Mouse (Mus musculus) ES-E14 (cell line): ENCODE data around the gene Plekhh2. TPM values are rescaled to one million over a fixed set of nuclear protein-coding genes. Genes with fewer than 3 reads are reported as not detected.

Source experiments
- DNase-seq: peaks from one replicate; pipeline ENCODE4 v3.0.0-alpha.2; 2013; ENCODE audit warnings: low read depth, low spot score
- H3K27ac ChIP-seq: 2 replicates; pipeline ENCODE4 v1.5.1; 2012; ENCODE audit warnings: low read depth, mild to moderate bottlenecking, low read length, moderate library complexity, mixed read lengths; ENCODE audit not compliant: poor library complexity, insufficient read depth, severe bottlenecking
- H3K36me3 ChIP-seq: 2 replicates; pipeline ENCODE4 v1.6.1; 2012; ENCODE audit warnings: mild to moderate bottlenecking, low read length, moderate library complexity, mixed read lengths; ENCODE audit not compliant: control insufficient read depth, poor library complexity, insufficient read depth, severe bottlenecking
- H3K4me1 ChIP-seq, 2 experiments: fragments of 150-350 bp in 1 of 2; sonication (generic) in 1 of 2; 2 replicates each; pipeline ENCODE4 v1.6.1; 2012; ENCODE audit warnings: low read length in 2 of 2, mild to moderate bottlenecking in 1 of 2, mixed read lengths in 1 of 2; ENCODE audit not compliant: control insufficient read depth in 2 of 2, insufficient read depth in 2 of 2, poor library complexity in 1 of 2
- H3K4me3 ChIP-seq, 2 experiments: fragments of 150-350 bp in 1 of 2; sonication (generic) in 1 of 2; 2 replicates each; pipeline ENCODE4 v1.5.1; 2012; ENCODE audit warnings: low read length in 2 of 2, low read depth in 1 of 2, mild to moderate bottlenecking in 1 of 2, mixed read lengths in 1 of 2; ENCODE audit not compliant: insufficient read depth in 1 of 2, poor library complexity in 1 of 2, severe bottlenecking in 1 of 2
- H3K9ac ChIP-seq: 2 replicates; pipeline ENCODE4 v1.6.1; 2012; ENCODE audit warnings: low read depth, mild to moderate bottlenecking, low read length, mixed read lengths; ENCODE audit not compliant: poor library complexity, insufficient read depth, severe bottlenecking
- H3K9me3 ChIP-seq: fragments of 150-350 bp; sonication (generic); 2 replicates; pipeline ENCODE4 v1.6.1; 2012; ENCODE audit warnings: low read depth, mild to moderate bottlenecking, low read length; ENCODE audit not compliant: control insufficient read depth, insufficient read depth
- CHD2 ChIP-seq: IDR thresholded peaks from 2 replicates; pipeline ENCODE4 v1.6.1; 2014; ENCODE audit warnings: mild to moderate bottlenecking, low read depth, low read length, inconsistent platforms
- HCFC1 ChIP-seq: IDR thresholded peaks from 2 replicates; pipeline ENCODE4 v1.6.1; 2012; ENCODE audit warnings: low read length, inconsistent platforms, borderline replicate concordance; ENCODE audit not compliant: insufficient read depth
- MAFK ChIP-seq: IDR thresholded peaks from 2 replicates; pipeline ENCODE4 v1.6.1; 2014; ENCODE audit warnings: mild to moderate bottlenecking, low read depth, low read length, inconsistent platforms; ENCODE audit not compliant: insufficient read depth
- ZC3H11A ChIP-seq: IDR thresholded peaks from 2 replicates; pipeline ENCODE4 v1.6.1; 2012; ENCODE audit warnings: low read depth, mild to moderate bottlenecking, inconsistent platforms, low read length, borderline replicate concordance
- ZNF384 ChIP-seq: IDR thresholded peaks from 2 replicates; pipeline ENCODE4 v1.6.1; 2012; ENCODE audit warnings: low read depth, low read length, inconsistent platforms
- in situ Hi-C, 2 experiments: fragments of 600-800 bp; cut with MboI; formaldehyde crosslinking; loops; one replicate each; pipeline ENCODE4 v1.15.1; 2025; ENCODE audit warnings: low sequenced_read_pairs in 2 of 2, inconsistent platforms in 1 of 2; ENCODE audit not compliant: unreplicated experiment in 2 of 2
- total RNA-seq: library from RNA; depleted of rRNA; stranded (reverse); fragments of 300-350 nt; gene quantifications from 2 replicates; pipeline ENCODE4 v1.2.3, GENCODE M21; 2012

Plekhh2 gene
- total RNA-seq, 1 experiment: 4.0 TPM

DNA sequence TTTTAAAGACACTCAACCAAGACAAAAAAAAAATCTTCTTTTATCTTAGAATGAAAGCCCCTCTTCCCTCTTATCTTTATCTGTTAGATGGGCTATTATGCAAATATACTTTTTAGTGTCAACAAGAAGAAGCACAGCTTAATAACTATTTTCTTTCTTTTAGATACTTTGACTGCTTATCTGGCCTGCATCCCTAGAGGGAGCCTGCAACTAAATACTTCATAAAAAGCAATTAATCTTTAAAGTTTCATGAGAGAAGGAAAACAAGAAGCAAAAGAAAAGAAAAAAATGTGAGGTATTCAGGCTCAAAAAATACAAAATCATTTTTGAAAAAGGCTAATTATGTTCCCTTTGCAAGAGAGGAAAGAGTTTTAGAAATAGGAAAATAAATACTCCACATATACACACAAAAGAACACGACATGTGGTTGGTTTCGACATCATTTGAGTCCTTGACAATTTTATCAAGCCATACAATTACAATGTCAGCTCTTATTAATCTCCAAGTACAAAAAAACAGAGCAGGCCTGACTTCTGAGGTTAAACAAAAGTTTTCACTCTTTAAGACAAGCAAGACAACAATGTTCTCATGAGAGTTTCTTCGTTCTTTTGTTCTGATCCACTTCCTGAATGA lies 13.6 kb upstream of the Plekhh2 start:
- H3K4me1 ChIP-seq: peaks cover 5 to 7% of the 10 kb centered on the region in 2 experiments; a peak in 2 of 4 replicates
- TF ChIP-seq ZC3H11A (no peak), ZNF384 (no peak), HCFC1 (no peak), CHD2 (no peak), MAFK (no peak)
- DNase-seq: no peak
- H3K36me3 ChIP-seq: no peaks in the 10 kb centered on the region
- no peaks in the 10 kb centered on the region for H3K9me3 ChIP-seq
- no peak overlapping the region for H3K27ac ChIP-seq
- H3K9ac ChIP-seq: no peak overlapping the region
- no peak overlapping the region for H3K4me3 ChIP-seq
- in situ Hi-C loops: no loop called here

DNA sequence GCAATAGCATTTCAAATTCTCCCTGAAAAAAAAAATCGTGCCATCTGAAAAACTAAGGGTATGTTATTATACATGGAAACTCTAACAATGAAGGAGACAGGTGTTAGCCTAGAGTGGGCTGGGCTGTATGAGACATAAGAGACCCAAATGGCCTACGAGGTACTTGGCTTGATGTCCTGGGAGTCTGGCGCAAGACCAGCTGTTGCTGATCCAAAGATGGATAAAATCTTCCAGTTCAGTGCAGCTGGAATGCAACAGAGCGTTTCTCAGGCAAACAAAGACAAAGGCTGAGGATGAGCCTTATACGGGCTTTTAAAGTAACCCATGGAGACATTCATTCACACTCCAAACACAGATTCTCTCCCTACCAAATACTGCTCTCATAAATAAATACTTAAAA lies 13.1 kb upstream of the Plekhh2 start:
- no peak overlapping the region; the same call in 1 of the 2 replicates for H3K27ac ChIP-seq
- no peaks in the 10 kb centered on the region for H3K9me3 ChIP-seq
- H3K36me3 ChIP-seq: no peaks in the 10 kb centered on the region
- H3K4me1 ChIP-seq: peaks cover 7 to 10% of the 10 kb centered on the region in 2 experiments; a peak in 2 of 4 replicates
- no peak for TF ChIP-seq HCFC1
- no peak for TF ChIP-seq MAFK
- TF ChIP-seq ZC3H11A: no peak
- no peak for TF ChIP-seq ZNF384
- TF ChIP-seq CHD2: no peak
- H3K4me3 ChIP-seq: no peak overlapping the region
- in situ Hi-C loops: no loop called here
- no peak for DNase-seq
- H3K9ac ChIP-seq: no peak overlapping the region

DNA sequence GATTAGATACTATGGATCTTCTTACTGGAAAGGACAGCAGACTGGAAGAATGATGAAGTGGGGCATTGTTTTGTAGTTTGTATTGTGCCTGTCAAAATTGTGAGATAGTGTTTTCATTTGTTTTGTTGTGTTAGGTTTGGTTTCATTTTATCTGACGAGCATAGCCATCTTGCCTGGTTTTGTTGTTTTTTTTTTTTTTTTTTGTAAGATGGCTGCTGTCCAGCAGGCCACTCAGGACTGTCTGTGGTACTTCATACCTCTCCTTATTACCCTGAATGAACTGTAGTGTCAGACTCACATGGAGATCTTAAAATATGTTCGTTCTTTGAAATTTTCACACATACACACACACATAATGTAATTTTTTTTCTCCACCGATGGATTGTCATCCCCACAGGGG lies 9.4 kb upstream of the Plekhh2 start:
- Histone ChIP-seq H3K9ac (no peak overlapping the region), H3K27ac (no peak overlapping the region), H3K36me3 (no peaks in the 10 kb centered on the region), H3K4me3 (no peak overlapping the region), H3K9me3 (no peaks in the 10 kb centered on the region), H3K4me1 (peaks cover 6 to 11% of the 10 kb centered on the region in 2 experiments; a peak in 2 of 4 replicates)
- no peak for DNase-seq
- in situ Hi-C loops: no loop called here
- TF ChIP-seq CHD2 (no peak), ZNF384 (peak; percentile 69)

DNA sequence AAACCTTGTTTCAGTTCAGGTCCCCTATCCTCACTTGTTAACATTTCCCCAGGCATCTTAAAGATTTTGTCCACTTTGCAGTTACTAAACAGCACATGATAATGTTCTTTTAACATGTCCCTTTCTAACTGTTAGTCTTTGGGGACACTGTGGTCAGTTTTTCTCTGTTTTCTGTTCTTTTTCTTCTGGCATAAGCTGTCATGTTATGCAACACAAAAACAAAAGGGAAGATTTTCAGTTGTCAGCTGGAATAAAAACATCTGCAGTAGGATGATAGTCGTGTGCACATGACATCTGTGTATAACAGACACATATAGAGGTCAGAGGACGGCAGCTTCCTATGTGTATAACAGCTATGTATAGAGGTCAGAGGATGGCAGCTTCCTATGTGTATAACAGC lies 5.8 kb upstream of the Plekhh2 start:
- DNase-seq: no peak
- H3K27ac ChIP-seq: no peak overlapping the region
- no peak overlapping the region for H3K9ac ChIP-seq
- TF ChIP-seq CHD2: no peak
- no peak for TF ChIP-seq ZNF384
- TF ChIP-seq HCFC1: no peak
- TF ChIP-seq MAFK: no peak
- TF ChIP-seq ZC3H11A: no peak
- in situ Hi-C loops: no loop called here
- H3K4me1 ChIP-seq: peaks cover 2 to 11% of the 10 kb centered on the region in 2 experiments; a peak in 1 of 4 replicates
- no peaks in the 10 kb centered on the region for H3K9me3 ChIP-seq
- no peak overlapping the region for H3K4me3 ChIP-seq
- no peaks in the 10 kb centered on the region for H3K36me3 ChIP-seq

DNA sequence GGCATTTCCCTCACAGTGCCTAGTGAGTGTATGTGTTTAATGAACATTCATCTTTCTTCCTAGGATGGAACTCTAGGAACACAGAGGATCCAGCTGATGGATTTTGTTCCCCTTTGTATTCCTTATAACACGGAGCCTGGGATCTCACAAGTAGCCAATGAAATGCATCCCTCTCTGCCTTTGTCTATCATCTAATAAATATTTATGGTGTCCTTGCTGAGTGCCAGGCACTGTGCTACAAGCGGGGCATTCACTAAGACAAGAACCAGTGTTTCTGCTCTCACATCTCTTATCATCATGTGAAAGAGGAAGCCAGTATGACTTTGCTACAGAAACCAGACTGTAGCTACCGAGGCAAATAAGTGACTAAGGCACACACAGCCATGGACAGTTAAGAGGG lies 3.0 kb upstream of the Plekhh2 start:
- peaks cover 1 to 7% of the 10 kb centered on the region in 2 experiments; a peak in 1 of 4 replicates for H3K4me1 ChIP-seq
- H3K4me3 ChIP-seq: no peak overlapping the region
- in situ Hi-C loops: no loop called here
- H3K9ac ChIP-seq: no peak overlapping the region
- DNase-seq: no peak
- no peak overlapping the region for H3K27ac ChIP-seq
- TF ChIP-seq MAFK: no peak
- TF ChIP-seq ZC3H11A: no peak
- TF ChIP-seq ZNF384: no peak
- no peak for TF ChIP-seq HCFC1
- TF ChIP-seq CHD2: no peak
- H3K36me3 ChIP-seq: no peaks in the 10 kb centered on the region
- H3K9me3 ChIP-seq: no peaks in the 10 kb centered on the region
